Mouse (Mus musculus): ENCODE measurements at regions not wholly inside any gene's neighbourhood (a gene's known extent, or its start where the extent isn't known, plus 50 kb on each side); places are given as distances from the start of the nearest gene placed in this dataset.

- DNase-seq (ENCODE audit: low spot score) (no peak), ATAC-seq (ENCODE audit: low FRiP score, low TSS enrichment) (peak; percentile 70; the same call in 1 of the 2 replicates)
- WGBS = 76% methylated on average over 5 of the region's 5 CpGs
- no peak overlapping the region for H3K9ac ChIP-seq (ENCODE audit: low read length)
- TF ChIP-seq CTCF (IDR thresholded peaks at IDR 0.05; ENCODE audit: low read depth) = no peak
- TF ChIP-seq EP300 (optimal IDR thresholded peaks at IDR 0.05) = no peak
- no peaks in the 10 kb centered on the region for H3K27me3 ChIP-seq (ENCODE audit: control insufficient read depth, insufficient read depth, low read length)
- H3K4me1 ChIP-seq (replicated peaks; ENCODE audit: control insufficient read depth, insufficient read depth) = no peaks in the 10 kb centered on the region
- H3K27ac ChIP-seq (replicated peaks) = no peak overlapping the region
- H3K9me3 ChIP-seq (ENCODE audit: control insufficient read depth, low read length) = no peaks in the 10 kb centered on the region
- H3K4me3 ChIP-seq (ENCODE audit: low read depth, low read length) = no peak overlapping the region
- no peak overlapping the region for H3K4me2 ChIP-seq (replicated peaks; ENCODE audit: low read depth)
- H3K36me3 ChIP-seq (ENCODE audit: control insufficient read depth, insufficient read depth, low read length) = no peaks in the 10 kb centered on the region
Observed at GRCm38 (mm10) chr15:59795717-59796116, 220.7 kb downstream of the 4933412E24Rik start.

- H3K9ac ChIP-seq (ENCODE audit: low read length) = no peak overlapping the region
- no peaks in the 10 kb centered on the region for H3K4me1 ChIP-seq (replicated peaks; ENCODE audit: control insufficient read depth, insufficient read depth)
- WGBS = 73% methylated on average over 6 of the region's 6 CpGs
- DNase-seq (ENCODE audit: low spot score) (no peak), ATAC-seq (ENCODE audit: low FRiP score, low TSS enrichment) (no peak)
- no peaks in the 10 kb centered on the region for H3K9me3 ChIP-seq (ENCODE audit: control insufficient read depth, low read length)
- H3K4me3 ChIP-seq (ENCODE audit: low read depth, low read length) = no peak overlapping the region
- H3K4me2 ChIP-seq (replicated peaks; ENCODE audit: low read depth) = no peak overlapping the region
- H3K27ac ChIP-seq (replicated peaks) = no peak overlapping the region
- TF ChIP-seq EP300 (optimal IDR thresholded peaks at IDR 0.05) (no peak), CTCF (IDR thresholded peaks at IDR 0.05; ENCODE audit: low read depth) (no peak)
- H3K36me3 ChIP-seq (ENCODE audit: control insufficient read depth, insufficient read depth, low read length) = no peaks in the 10 kb centered on the region
- no peaks in the 10 kb centered on the region for H3K27me3 ChIP-seq (ENCODE audit: control insufficient read depth, insufficient read depth, low read length)
Observed at GRCm38 (mm10) chr15:59794871-59795270, 221.5 kb downstream of the 4933412E24Rik start.

GRCm38 (mm10) chr15:59786706-59787425 lies 229.5 kb downstream of the 4933412E24Rik start:
- ATAC-seq (ENCODE audit: low FRiP score, low TSS enrichment) = peak; percentile 55
- Histone ChIP-seq H3K4me1 (replicated peaks; ENCODE audit: control insufficient read depth, insufficient read depth) (no peaks in the 10 kb centered on the region), H3K4me3 (ENCODE audit: low read depth, low read length) (no peak overlapping the region), H3K9me3 (ENCODE audit: control insufficient read depth, low read length) (0 out of 2 replicates have a peak, but pooled peaks cover 5% of the 10 kb centered on the region), H3K9ac (ENCODE audit: low read length) (no peak overlapping the region), H3K36me3 (ENCODE audit: control insufficient read depth, insufficient read depth, low read length) (no peaks in the 10 kb centered on the region), H3K27ac (replicated peaks) (no peak overlapping the region), H3K4me2 (replicated peaks; ENCODE audit: low read depth) (no peak overlapping the region), H3K27me3 (ENCODE audit: control insufficient read depth, insufficient read depth, low read length) (no peaks in the 10 kb centered on the region)
- DNase-seq (ENCODE audit: low spot score) = peak; percentile 63
- 70% methylated on average over 4 of the region's 4 CpGs for WGBS
- TF ChIP-seq EP300 (optimal IDR thresholded peaks at IDR 0.05) (no peak), CTCF (IDR thresholded peaks at IDR 0.05; ENCODE audit: low read depth) (no peak)

- no peaks in the 10 kb centered on the region for H3K36me3 ChIP-seq (ENCODE audit: control insufficient read depth, insufficient read depth, low read length)
- DNase-seq (ENCODE audit: low spot score) = no peak
- H3K27me3 ChIP-seq (ENCODE audit: control insufficient read depth, insufficient read depth, low read length) = no peaks in the 10 kb centered on the region
- no peak overlapping the region for H3K4me2 ChIP-seq (replicated peaks; ENCODE audit: low read depth)
- 88% methylated on average over 5 of the region's 5 CpGs for WGBS
- H3K9me3 ChIP-seq (ENCODE audit: control insufficient read depth, low read length) = 0 out of 2 replicates have a peak, but pooled peaks cover 5% of the 10 kb centered on the region
- H3K4me3 ChIP-seq (ENCODE audit: low read depth, low read length) = no peak overlapping the region
- ATAC-seq (ENCODE audit: low FRiP score, low TSS enrichment) = no peak
- no peak overlapping the region for H3K9ac ChIP-seq (ENCODE audit: low read length)
- H3K4me1 ChIP-seq (replicated peaks; ENCODE audit: control insufficient read depth, insufficient read depth) = no peaks in the 10 kb centered on the region
- TF ChIP-seq EP300 (optimal IDR thresholded peaks at IDR 0.05) (no peak), CTCF (IDR thresholded peaks at IDR 0.05; ENCODE audit: low read depth) (no peak)
- H3K27ac ChIP-seq (replicated peaks) = no peak overlapping the region
Observed at GRCm38 (mm10) chr15:59785981-59786380, 230.4 kb downstream of the 4933412E24Rik start.

GRCm38 (mm10) chr15:59784556-59784929 lies 231.9 kb downstream of the 4933412E24Rik start:
- Histone ChIP-seq H3K36me3 (ENCODE audit: control insufficient read depth, insufficient read depth, low read length) (no peaks in the 10 kb centered on the region), H3K9me3 (ENCODE audit: control insufficient read depth, low read length) (0 out of 2 replicates have a peak, but pooled peaks cover 5% of the 10 kb centered on the region), H3K27me3 (ENCODE audit: control insufficient read depth, insufficient read depth, low read length) (no peaks in the 10 kb centered on the region), H3K4me2 (replicated peaks; ENCODE audit: low read depth) (no peak overlapping the region), H3K4me3 (ENCODE audit: low read depth, low read length) (no peak overlapping the region), H3K27ac (replicated peaks) (no peak overlapping the region), H3K9ac (ENCODE audit: low read length) (peak overlapping the region; percentile 23; the same call in 1 of the 2 replicates), H3K4me1 (replicated peaks; ENCODE audit: control insufficient read depth, insufficient read depth) (no peaks in the 10 kb centered on the region)
- no peak for ATAC-seq (ENCODE audit: low FRiP score, low TSS enrichment)
- WGBS = 61% methylated on average over 8 of the region's 8 CpGs
- no peak for TF ChIP-seq CTCF (IDR thresholded peaks at IDR 0.05; ENCODE audit: low read depth)
- TF ChIP-seq EP300 (optimal IDR thresholded peaks at IDR 0.05) = no peak
- DNase-seq (ENCODE audit: low spot score) = no peak

All from stomach, postnatal 0 days (tissue).